Comparison of ENCODE assay signal across 10 mouse cellular contexts in the genomic region with DNA sequence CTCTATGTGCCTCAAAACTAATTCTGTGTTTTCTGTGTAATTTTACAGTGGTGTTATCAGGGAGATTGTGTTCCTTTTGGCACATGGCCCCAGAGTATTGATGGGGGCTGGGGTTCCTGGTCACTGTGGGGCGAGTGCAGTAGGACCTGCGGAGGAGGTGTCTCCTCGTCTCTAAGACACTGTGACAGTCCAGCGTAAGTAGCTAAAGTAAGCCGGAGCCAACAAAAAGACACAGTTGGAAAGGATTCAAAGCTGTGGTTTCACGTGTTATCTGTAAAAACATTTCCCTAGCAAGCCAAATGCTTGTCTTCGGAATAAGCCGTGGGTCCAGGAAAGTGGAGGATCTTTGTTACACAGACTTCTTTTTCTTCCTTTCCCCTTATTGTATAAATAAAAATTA.
A peak's percentile ranks its signal among the peaks of the same experiment; 100 is the strongest.
DNase-seq lines count a peak whose midpoint lies in the region; ATAC-seq and TF ChIP-seq lines count a peak whose summit lies in the region.
"Had no signal": no experiment of that assay in that cellular context is flagged by ENCODE, and none has a peak within 500 bp of the region (broad histone marks: within the 10 kb centered on the region; RNA-seq: fewer than 3 reads in every experiment).

No protein-coding gene starts in this region.

- 50% methylated on average over 8 of the region's 8 CpGs for WGBS in kidney, postnatal 0 days

- no peak overlapping the region for H3K9ac ChIP-seq in kidney, postnatal 0 days (ENCODE audit: low read depth, low read length)
- H3K9ac ChIP-seq: embryonic facial prominence, embryonic 13.5 days; hindbrain, embryonic 15.5 days had no signal

- H3K9me3 ChIP-seq in kidney, postnatal 0 days (replicated peaks; ENCODE audit: low read length), result no peaks in the 10 kb centered on the region
- H3K9me3 ChIP-seq: embryonic facial prominence, embryonic 13.5 days; hindbrain, embryonic 15.5 days had no signal

- no peak for ATAC-seq in kidney, postnatal 0 days (replicated peaks; ENCODE audit: low FRiP score, low read depth)
- ATAC-seq: Patski had no signal

- H3K27me3 ChIP-seq in kidney, postnatal 0 days (ENCODE audit: insufficient read depth, low read length), result no peaks in the 10 kb centered on the region
- H3K27me3 ChIP-seq: embryonic facial prominence, embryonic 13.5 days; hindbrain, embryonic 15.5 days; Patski had no signal

- H3K27ac ChIP-seq in kidney, postnatal 0 days, result no peak overlapping the region
- H3K27ac ChIP-seq: embryonic facial prominence, embryonic 13.5 days; hindbrain, embryonic 15.5 days had no signal

- no peak for TF ChIP-seq CTCF in kidney, postnatal 0 days (IDR thresholded peaks at IDR 0.05; ENCODE audit: low read depth)

- peak; percentile 47 for DNase-seq in kidney, postnatal 0 days (ENCODE audit: low spot score)
- no peak for DNase-seq in kidney, adult 9 months
- DNase-seq in ovary, postnatal 36 days (ENCODE audit: low spot score), result peak; percentile 18
- no peak for DNase-seq in ovary, postnatal 10 days (ENCODE audit: low spot score)
- peak; percentile 9 for DNase-seq in gonadal fat pad, adult 2 months (ENCODE audit: low read depth)
- no peak for DNase-seq in embryo, embryonic 9.5 days (ENCODE audit: extremely low spot score)
- no peak for DNase-seq in cerebellum, adult 9-10 months

- no peaks in the 10 kb centered on the region for H3K4me1 ChIP-seq in kidney, postnatal 0 days (replicated peaks; ENCODE audit: insufficient read depth, low read length)
- H3K4me1 ChIP-seq: embryonic facial prominence, embryonic 13.5 days; hindbrain, embryonic 15.5 days had no signal

- H3K4me2 ChIP-seq in kidney, postnatal 0 days (ENCODE audit: low read length), result no peak overlapping the region
- H3K4me2 ChIP-seq: embryonic facial prominence, embryonic 13.5 days; hindbrain, embryonic 15.5 days had no signal

- no peak overlapping the region for H3K4me3 ChIP-seq in kidney, postnatal 0 days (replicated peaks; ENCODE audit: low read depth, low read length)
- H3K4me3 ChIP-seq: embryonic facial prominence, embryonic 13.5 days; hindbrain, embryonic 15.5 days had no signal

- H3K36me3 ChIP-seq in kidney, postnatal 0 days (ENCODE audit: insufficient read depth, low read length), result no peaks in the 10 kb centered on the region
- H3K36me3 ChIP-seq: hindbrain, embryonic 15.5 days had no signal

Comparison
In these comparisons a context has a peak if more than half of its experiments do, and no peak if none do; other contexts are left out.
1. DNase-seq: peak in kidney, postnatal 0 days (single experiment), ovary, postnatal 36 days (single experiment) and gonadal fat pad, adult 2 months (single experiment); none in kidney, adult 9 months (single experiment), ovary, postnatal 10 days (single experiment), embryo, embryonic 9.5 days (single experiment) and cerebellum, adult 9-10 months (single experiment).